Mouse (Mus musculus) liver, embryonic 12.5 days (tissue): ENCODE measurements around the gene Clec12a. TPM values are rescaled to one million over a fixed set of nuclear protein-coding genes. Genes with fewer than 3 reads are reported as not detected.
"Not testable (repeated sequence)": the region's sequence is repeated elsewhere in the genome, so short reads cannot be mapped to it uniquely, and the experiment has no call there.

ENCODE experiments used
- ATAC-seq: fragments of 200-750 bp; cut with Nextera tagmentation; 2 replicates; pipeline ENCODE4 v1.8.0; 2017; ENCODE audit warnings: moderate number of reproducible peaks, mild to moderate bottlenecking, moderate library complexity
- H3K27ac ChIP-seq: fragments of 300-500 bp; sonication (generic); 2 replicates; pipeline ENCODE4 v1.5.1; 2016; ENCODE audit warnings: mild to moderate bottlenecking
- H3K27me3 ChIP-seq: fragments of 300-500 bp; sonication (generic); replicated peaks from 2 replicates; pipeline ENCODE4 v1.6.1; 2016; ENCODE audit warnings: mild to moderate bottlenecking, moderate library complexity
- H3K36me3 ChIP-seq: fragments of 300-500 bp; sonication (generic); 2 replicates; pipeline ENCODE4 v1.6.1; 2016; ENCODE audit warnings: mild to moderate bottlenecking, moderate library complexity
- H3K4me1 ChIP-seq: fragments of 300-500 bp; sonication (generic); 2 replicates; pipeline ENCODE4 v1.6.1; 2016
- H3K4me2 ChIP-seq: fragments of 300-500 bp; sonication (generic); 2 replicates; pipeline ENCODE4 v1.6.1; 2016; ENCODE audit warnings: mild to moderate bottlenecking, moderate library complexity
- H3K4me3 ChIP-seq: fragments of 300-500 bp; sonication (generic); 2 replicates; pipeline ENCODE4 v1.5.1; 2016; ENCODE audit warnings: mild to moderate bottlenecking, moderate library complexity
- H3K9ac ChIP-seq: fragments of 300-500 bp; sonication (generic); 2 replicates; pipeline ENCODE4 v1.6.1; 2016; ENCODE audit warnings: mild to moderate bottlenecking, moderate library complexity
- H3K9me3 ChIP-seq: fragments of 300-500 bp; sonication (generic); replicated peaks from 2 replicates; pipeline ENCODE4 v1.6.1; 2016; ENCODE audit warnings: mild to moderate bottlenecking, moderate library complexity
- WGBS: fragments of 180-500 bp; shearing (Covaris S2); methylation state at CpG from one replicate; pipeline ENCODE4 v1.1.7; 2016; ENCODE audit not compliant: insufficient replicate concordance; 5-methylcytosine and 5-hydroxymethylcytosine counted together
- polyA plus RNA-seq: library from polyadenylated mRNA; unstranded; fragments of >200 nt; fragmentation: Nextera tagmentation; extraction: Ambion mirVana; gene quantifications from 2 replicates; pipeline ENCODE4 v1.2.1, GENCODE M21; 2016

Clec12a gene
- 2.7 and 3.3 TPM in 2 replicates for polyA plus RNA-seq

- not testable (repeated sequence) for H3K9ac ChIP-seq
Observed at GRCm38 (mm10) chr6:129342391-129342790, at the start of gene Clec12a. Clec12a (plus strand) TSS chr6:129342691.

DNA sequence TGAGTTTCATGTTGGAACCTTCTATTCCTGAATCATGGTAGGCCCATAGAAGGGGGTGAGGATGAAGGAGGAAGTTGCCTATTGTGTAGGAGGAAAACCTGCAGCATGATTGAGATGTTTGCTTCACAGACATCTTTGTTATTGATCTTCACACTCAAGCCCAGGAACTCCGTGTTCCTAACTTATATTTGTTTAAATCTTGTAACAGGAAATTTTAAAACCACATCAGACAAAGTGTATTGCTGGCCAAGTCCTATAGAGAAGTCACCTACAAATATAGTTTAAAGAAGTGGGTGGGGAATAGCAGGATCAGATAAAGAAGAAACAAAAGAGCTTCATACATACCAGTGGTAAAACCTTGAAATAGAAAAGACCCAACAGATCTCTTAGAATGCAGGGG lies 38.3 kb upstream of the Clec12a start:
- Histone ChIP-seq H3K4me1 (no peaks in the 10 kb centered on the region), H3K4me2 (no peak overlapping the region), H3K27me3 (no peaks in the 10 kb centered on the region), H3K9me3 (no peaks in the 10 kb centered on the region), H3K36me3 (no peaks in the 10 kb centered on the region), H3K9ac (no peak overlapping the region), H3K27ac (no peak overlapping the region), H3K4me3 (no peak overlapping the region)
- no peak for ATAC-seq
- WGBS, result 48% methylated on average over 1 of the region's 1 CpGs

More at GRCm38 (mm10) chr6:129342391-129342790, at the start of gene Clec12a:
- H3K9me3 ChIP-seq, H3K27me3 ChIP-seq, H3K4me3 ChIP-seq, H3K36me3 ChIP-seq, H3K4me2 ChIP-seq, H3K4me1 ChIP-seq, ATAC-seq, H3K27ac ChIP-seq: not testable (repeated sequence)
- 61% methylated on average over 4 of the region's 4 CpGs for WGBS

GRCm38 (mm10) chr6:129312499-129312898 lies 30.0 kb upstream of the Clec12a start:
- Histone ChIP-seq H3K4me1 (no peaks in the 10 kb centered on the region), H3K4me3 (no peak overlapping the region), H3K27me3 (no peaks in the 10 kb centered on the region), H3K9ac (no peak overlapping the region), H3K27ac (no peak overlapping the region), H3K4me2 (no peak overlapping the region), H3K9me3 (no peaks in the 10 kb centered on the region), H3K36me3 (no peaks in the 10 kb centered on the region)
- no peak for ATAC-seq
- 67% methylated on average over 3 of the region's 3 CpGs for WGBS

GRCm38 (mm10) chr6:129314655-129315168 lies 27.8 kb upstream of the Clec12a start:
- WGBS, result 69% methylated on average over 3 of the region's 3 CpGs
- Histone ChIP-seq H3K27me3 (no peaks in the 10 kb centered on the region), H3K9ac (no peak overlapping the region), H3K4me2 (no peak overlapping the region), H3K4me1 (no peaks in the 10 kb centered on the region), H3K27ac (no peak overlapping the region), H3K9me3 (no peaks in the 10 kb centered on the region), H3K4me3 (no peak overlapping the region), H3K36me3 (no peaks in the 10 kb centered on the region)
- ATAC-seq, result no peak

DNA sequence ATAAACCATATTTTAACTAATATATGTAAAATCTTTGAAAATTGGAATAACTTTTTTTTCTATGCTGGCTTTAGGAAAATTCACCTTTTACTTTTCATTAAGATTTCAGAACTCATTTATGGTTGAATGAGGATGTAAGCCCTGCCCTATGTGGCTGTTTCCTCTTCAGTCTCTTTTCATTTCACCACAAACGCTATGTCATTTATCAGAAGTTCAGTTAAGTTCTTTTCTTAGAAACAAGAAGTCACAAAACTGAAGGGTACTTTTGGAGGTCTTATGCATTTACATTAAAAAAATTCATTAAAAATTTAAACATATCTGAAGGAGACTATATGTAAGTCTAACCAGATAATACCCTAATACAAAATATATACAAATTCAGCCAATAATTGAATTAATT lies 26.8 kb upstream of the Clec12a start:
- Histone ChIP-seq H3K4me3 (no peak overlapping the region), H3K4me2 (no peak overlapping the region), H3K4me1 (no peaks in the 10 kb centered on the region), H3K9me3 (no peaks in the 10 kb centered on the region), H3K9ac (no peak overlapping the region), H3K36me3 (no peaks in the 10 kb centered on the region), H3K27me3 (no peaks in the 10 kb centered on the region), H3K27ac (no peak overlapping the region)
- WGBS, result 22% methylated on average over 1 of the region's 1 CpGs
- no peak for ATAC-seq

GRCm38 (mm10) chr6:129316463-129316862 lies 26.0 kb upstream of the Clec12a start:
- H3K4me3 ChIP-seq, result no peak overlapping the region
- WGBS, result 58% methylated on average over 2 of the region's 2 CpGs
- H3K9ac ChIP-seq, result no peak overlapping the region
- no peaks in the 10 kb centered on the region for H3K36me3 ChIP-seq
- 0 out of 2 replicates have a peak overlapping the region, but pooled peaks have one; percentile 10 for H3K27ac ChIP-seq
- H3K4me2 ChIP-seq, result no peak overlapping the region
- ATAC-seq, result no peak
- no peaks in the 10 kb centered on the region for H3K27me3 ChIP-seq
- H3K9me3 ChIP-seq, result no peaks in the 10 kb centered on the region
- no peaks in the 10 kb centered on the region for H3K4me1 ChIP-seq

GRCm38 (mm10) chr6:129318395-129318794 lies 24.1 kb upstream of the Clec12a start:
- H3K36me3 ChIP-seq, result no peaks in the 10 kb centered on the region
- no peak overlapping the region for H3K27ac ChIP-seq
- H3K4me3 ChIP-seq, result no peak overlapping the region
- no peak overlapping the region for H3K9ac ChIP-seq
- H3K9me3 ChIP-seq, result no peaks in the 10 kb centered on the region
- H3K4me1 ChIP-seq, result no peaks in the 10 kb centered on the region
- WGBS, result 24% methylated on average over 1 of the region's 1 CpGs
- no peak overlapping the region for H3K4me2 ChIP-seq
- no peak for ATAC-seq
- no peaks in the 10 kb centered on the region for H3K27me3 ChIP-seq

DNA sequence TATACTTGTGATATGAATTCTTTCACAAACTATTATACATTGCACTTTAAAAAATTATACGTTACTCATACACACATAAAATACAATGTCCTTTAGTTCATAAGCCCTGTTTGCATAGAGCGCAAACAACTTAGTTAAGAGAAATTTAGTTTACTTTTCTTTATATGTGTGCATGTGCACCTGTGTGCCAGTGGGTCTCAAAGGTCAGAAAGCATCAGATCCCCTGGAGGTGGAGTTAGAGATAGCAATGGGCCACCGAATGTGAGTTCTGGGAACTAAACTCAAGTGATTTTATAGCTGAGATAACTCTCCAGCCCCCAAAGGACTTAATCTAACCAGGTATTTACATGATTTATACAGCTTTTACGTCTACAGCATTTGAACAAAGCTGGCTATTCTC lies 23.2 kb upstream of the Clec12a start:
- H3K36me3 ChIP-seq, result no peaks in the 10 kb centered on the region
- H3K4me2 ChIP-seq, result no peak overlapping the region
- ATAC-seq, result no peak
- H3K27me3 ChIP-seq, result no peaks in the 10 kb centered on the region
- no peak overlapping the region for H3K4me3 ChIP-seq
- no peak overlapping the region for H3K27ac ChIP-seq
- 66% methylated on average over 4 of the region's 4 CpGs for WGBS
- H3K9me3 ChIP-seq, result no peaks in the 10 kb centered on the region
- no peak overlapping the region for H3K9ac ChIP-seq
- no peaks in the 10 kb centered on the region for H3K4me1 ChIP-seq

DNA sequence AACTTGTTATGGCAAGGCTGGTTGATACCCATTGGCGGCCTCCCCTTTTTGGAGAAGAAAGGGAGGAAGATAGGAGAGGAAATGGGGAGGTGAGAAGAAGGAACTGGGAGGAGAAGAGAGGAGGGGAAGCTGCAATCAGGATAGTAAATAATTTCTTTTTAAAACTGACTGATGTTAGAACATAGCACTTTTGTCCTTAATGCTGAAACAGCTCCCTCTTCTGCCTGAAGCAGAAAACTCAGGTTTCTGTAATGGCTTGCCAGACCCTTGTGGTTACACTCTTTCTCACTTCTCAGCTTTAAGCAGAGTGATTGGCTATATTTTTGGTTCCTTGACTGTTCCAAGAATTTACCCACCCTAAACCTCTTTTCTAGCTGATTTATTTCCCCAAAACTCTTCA lies 16.5 kb upstream of the Clec12a start:
- H3K9me3 ChIP-seq, result no peaks in the 10 kb centered on the region
- H3K27ac ChIP-seq, result no peak overlapping the region
- H3K4me1 ChIP-seq, result no peaks in the 10 kb centered on the region
- no peak for ATAC-seq
- no peaks in the 10 kb centered on the region for H3K27me3 ChIP-seq
- WGBS, result 53% methylated on average over 1 of the region's 1 CpGs
- H3K4me2 ChIP-seq, result no peak overlapping the region
- H3K9ac ChIP-seq, result no peak overlapping the region
- no peaks in the 10 kb centered on the region for H3K36me3 ChIP-seq
- H3K4me3 ChIP-seq, result no peak overlapping the region

GRCm38 (mm10) chr6:129326568-129327150 lies 15.8 kb upstream of the Clec12a start:
- no peak overlapping the region for H3K4me2 ChIP-seq
- 65% methylated on average over 13 of the region's 13 CpGs for WGBS
- H3K4me3 ChIP-seq, result no peak overlapping the region
- no peaks in the 10 kb centered on the region for H3K9me3 ChIP-seq
- no peak overlapping the region for H3K9ac ChIP-seq
- H3K27ac ChIP-seq, result no peak overlapping the region
- no peak for ATAC-seq
- H3K36me3 ChIP-seq, result no peaks in the 10 kb centered on the region
- no peaks in the 10 kb centered on the region for H3K4me1 ChIP-seq
- no peaks in the 10 kb centered on the region for H3K27me3 ChIP-seq

DNA sequence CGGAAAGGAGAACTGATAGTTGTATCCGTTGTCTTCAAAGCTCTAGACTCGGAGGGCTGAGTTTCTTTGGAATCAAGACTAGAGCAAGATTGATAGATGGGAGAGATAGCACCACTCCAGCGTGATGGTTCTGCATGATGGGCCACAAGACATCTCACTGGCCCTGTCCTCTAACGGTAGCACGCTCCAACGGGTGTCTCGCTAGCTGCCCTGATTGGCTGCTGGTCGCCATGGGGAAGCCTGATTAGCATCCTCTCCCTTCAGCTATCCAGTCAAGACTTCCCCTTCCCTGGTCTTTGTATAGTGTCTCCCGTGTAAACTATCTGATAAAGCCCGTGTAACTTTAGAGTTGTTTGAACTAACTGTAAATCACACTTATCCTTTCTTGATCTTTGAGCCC lies 10.9 kb upstream of the Clec12a start, which contains the start of gene 4922502D21Rik:
4922502D21Rik (minus strand) TSS at position 187 of the 400 bp plus-strand sequence.
- ATAC-seq, result no peak
- H3K4me1 ChIP-seq, result no peaks in the 10 kb centered on the region
- no peak within 1 kb of the TSS for H3K9ac ChIP-seq
- no peak within 1 kb of the TSS for H3K4me2 ChIP-seq
- 45% methylated on average over 11 of the region's 11 CpGs for WGBS
- H3K27ac ChIP-seq, result no peak within 1 kb of the TSS
- no peaks in the 10 kb centered on the region for H3K36me3 ChIP-seq
- no peaks in the 10 kb centered on the region for H3K9me3 ChIP-seq
- no peaks in the 10 kb centered on the region for H3K27me3 ChIP-seq
- no peak within 1 kb of the TSS for H3K4me3 ChIP-seq

- Histone ChIP-seq H3K36me3 (no peaks in the 10 kb centered on the region), H3K4me2 (0 out of 2 replicates have a peak overlapping the region, but pooled peaks have one; percentile 16), H3K4me3 (no peak overlapping the region), H3K9me3 (no peaks in the 10 kb centered on the region), H3K9ac (no peak overlapping the region), H3K27me3 (no peaks in the 10 kb centered on the region), H3K27ac (no peak overlapping the region), H3K4me1 (no peaks in the 10 kb centered on the region)
- WGBS, result 15% methylated on average over 11 of the region's 11 CpGs
- ATAC-seq, result peak; percentile 63
Observed at GRCm38 (mm10) chr6:129333674-129334078, 8.8 kb upstream of the Clec12a start.

GRCm38 (mm10) chr6:129337751-129338150 lies 4.7 kb upstream of the Clec12a start:
- H3K9me3 ChIP-seq, result no peaks in the 10 kb centered on the region
- H3K4me3 ChIP-seq, result no peak overlapping the region
- H3K27me3 ChIP-seq, result no peaks in the 10 kb centered on the region
- no peaks in the 10 kb centered on the region for H3K36me3 ChIP-seq
- 50% methylated on average over 1 of the region's 1 CpGs for WGBS
- ATAC-seq, result no peak
- H3K9ac ChIP-seq, result no peak overlapping the region
- H3K4me1 ChIP-seq, result no peaks in the 10 kb centered on the region
- no peak overlapping the region for H3K27ac ChIP-seq
- no peak overlapping the region for H3K4me2 ChIP-seq
